Mouse (Mus musculus) thymus, adult 2 months (tissue): ENCODE data around the gene Arl15. TPM values are rescaled to one million over a fixed set of nuclear protein-coding genes. Genes with fewer than 3 reads are reported as not detected.

ENCODE experiments used
- DNase-seq: peaks from one replicate; pipeline ENCODE4 v3.0.0; 2021
- H3K27ac ChIP-seq: fragments of 200-500 bp; 2 replicates; pipeline ENCODE4 v1.5.1; 2012; ENCODE audit warnings: low read length, control low read depth; ENCODE audit not compliant: control insufficient read depth, insufficient read depth
- H3K27me3 ChIP-seq: fragments of 200-500 bp; 2 replicates; pipeline ENCODE4 v1.6.1; 2012; ENCODE audit warnings: mild to moderate bottlenecking, low read length, moderate library complexity, mixed read lengths; ENCODE audit not compliant: control insufficient read depth, insufficient read depth
- H3K36me3 ChIP-seq: fragments of 200-500 bp; 2 replicates; pipeline ENCODE4 v1.6.1; 2012; ENCODE audit warnings: mild to moderate bottlenecking, low read length, moderate library complexity; ENCODE audit not compliant: control insufficient read depth, insufficient read depth
- H3K4me1 ChIP-seq: fragments of 200-500 bp; replicated peaks from 2 replicates; pipeline ENCODE4 v1.6.1; 2012; ENCODE audit warnings: low read length; ENCODE audit not compliant: control insufficient read depth, insufficient read depth
- H3K4me3 ChIP-seq: fragments of 200-500 bp; 2 replicates; pipeline ENCODE4 v1.5.1; 2012; ENCODE audit warnings: mild to moderate bottlenecking, low read length, control low read depth, moderate library complexity; ENCODE audit not compliant: control insufficient read depth, insufficient read depth
- CTCF ChIP-seq: fragments of 200-500 bp; IDR thresholded peaks from 2 replicates; pipeline ENCODE4 v1.5.1; 2012; ENCODE audit warnings: mild to moderate bottlenecking, control low read depth, low read length, moderate library complexity, borderline replicate concordance; ENCODE audit not compliant: control insufficient read depth, poor library complexity, insufficient read depth; ENCODE audit errors: extremely low read depth
- POLR2A ChIP-seq: fragments of 200-500 bp; IDR thresholded peaks from 2 replicates; pipeline ENCODE4 v1.6.1; 2012; ENCODE audit warnings: mild to moderate bottlenecking, low read length, control low read depth, moderate library complexity; ENCODE audit not compliant: control insufficient read depth, poor library complexity, insufficient read depth; ENCODE audit errors: extremely low read depth
- WGBS: fragments of 180-500 bp; shearing (Covaris S2); methylation state at CpG from one replicate; pipeline ENCODE4 v1.1.7; 2018; 5-methylcytosine and 5-hydroxymethylcytosine counted together
- polyA plus RNA-seq: library from polyadenylated mRNA; depleted of rRNA; stranded (reverse); fragments of >200 nt; gene quantifications from 2 replicates; pipeline ENCODE4 v1.2.3, GENCODE M21; 2012

Gene Arl15
- polyA plus RNA-seq, 1 experiment, result 4.9 TPM

DNA sequence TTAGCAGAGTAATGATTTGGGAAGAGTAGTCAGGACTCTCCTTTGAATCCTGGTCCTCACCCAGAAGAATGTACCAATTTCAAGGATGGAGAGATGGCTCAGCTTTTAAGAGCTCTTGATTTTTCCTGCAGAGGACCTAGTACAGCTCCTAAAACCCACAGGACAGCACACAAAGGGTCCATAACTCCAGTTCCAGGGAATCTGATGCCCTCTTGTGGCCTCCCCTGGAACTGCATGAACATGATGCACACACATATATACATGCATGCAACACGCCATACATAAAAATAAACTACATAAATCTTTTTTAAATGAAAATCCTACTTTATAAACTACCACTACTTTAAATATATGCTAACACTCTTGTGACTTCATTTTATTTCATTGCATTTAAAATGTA, 70.6 kb downstream of the Arl15 start:
- Histone ChIP-seq H3K4me3 (no peak overlapping the region), H3K4me1 (peaks cover 6% of the 10 kb centered on the region), H3K27ac (no peak overlapping the region), H3K36me3 (no peaks in the 10 kb centered on the region), H3K27me3 (no peaks in the 10 kb centered on the region)
- DNase-seq, result peak; percentile 59
- 89% methylated on average over 1 of the region's 1 CpGs for WGBS
- TF ChIP-seq POLR2A (no peak), CTCF (no peak)

- no peaks in the 10 kb centered on the region for H3K27me3 ChIP-seq
- no peak for DNase-seq
- WGBS, result 85% methylated on average over 6 of the region's 6 CpGs
- peaks cover 6% of the 10 kb centered on the region for H3K4me1 ChIP-seq
- TF ChIP-seq CTCF (no peak), POLR2A (no peak)
- no peak overlapping the region for H3K27ac ChIP-seq
- H3K4me3 ChIP-seq, result no peak overlapping the region
- H3K36me3 ChIP-seq, result no peaks in the 10 kb centered on the region
These were observed 71.1 kb downstream of the Arl15 start for GRCm38 (mm10) chr13:113865378-113865777.

DNA sequence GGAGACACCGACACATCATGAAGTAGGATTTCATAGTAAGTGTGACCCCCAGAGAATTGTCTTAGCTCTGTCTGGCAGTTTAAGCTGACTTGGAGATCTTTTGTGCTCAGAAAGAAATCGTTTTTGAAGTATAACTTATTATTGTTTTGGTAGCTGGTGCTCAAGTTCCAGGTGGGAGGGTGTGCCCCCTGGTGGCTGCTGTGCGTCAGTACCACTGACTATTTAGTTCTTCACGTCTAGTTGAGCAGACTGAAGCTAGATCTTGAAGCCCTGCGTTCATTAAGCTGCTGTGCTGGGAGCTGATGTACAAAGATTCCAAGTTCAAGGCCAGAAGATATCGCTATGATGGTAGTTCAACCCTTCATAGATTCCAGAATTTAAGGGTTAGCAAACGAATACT, 71.5 kb downstream of the Arl15 start:
- Histone ChIP-seq H3K4me1 (peaks cover 8% of the 10 kb centered on the region), H3K36me3 (no peaks in the 10 kb centered on the region), H3K27me3 (no peaks in the 10 kb centered on the region), H3K4me3 (no peak overlapping the region), H3K27ac (no peak overlapping the region)
- WGBS, result 43% methylated on average over 7 of the region's 7 CpGs
- DNase-seq, result peak; percentile 67
- TF ChIP-seq CTCF (no peak), POLR2A (no peak)

- 96% methylated on average over 2 of the region's 2 CpGs for WGBS
- no peaks in the 10 kb centered on the region for H3K36me3 ChIP-seq
- TF ChIP-seq CTCF, result no peak
- no peak for TF ChIP-seq POLR2A
- H3K4me3 ChIP-seq, result no peak overlapping the region
- no peaks in the 10 kb centered on the region for H3K27me3 ChIP-seq
- H3K4me1 ChIP-seq, result peaks cover 10% of the 10 kb centered on the region
- DNase-seq, result peak; percentile 21
- H3K27ac ChIP-seq, result no peak overlapping the region
These were observed 73.4 kb downstream of the Arl15 start for GRCm38 (mm10) chr13:113867736-113868135.

GRCm38 (mm10) chr13:113869212-113870205, 75.2 kb downstream of the Arl15 start:
- H3K27ac ChIP-seq, result peak overlapping the region; percentile 36
- H3K4me3 ChIP-seq, result no peak overlapping the region
- TF ChIP-seq POLR2A (no peak), CTCF (peak; percentile 78; the same call in 1 of the 2 replicates)
- H3K4me1 ChIP-seq, result peaks cover 10% of the 10 kb centered on the region
- peak; percentile 68 for DNase-seq
- 63% methylated on average over 20 of the region's 20 CpGs for WGBS
- H3K27me3 ChIP-seq, result no peaks in the 10 kb centered on the region
- no peaks in the 10 kb centered on the region for H3K36me3 ChIP-seq

- Histone ChIP-seq H3K4me3 (peak overlapping the region; percentile 13; the same call in 1 of the 2 replicates), H3K27me3 (no peaks in the 10 kb centered on the region), H3K36me3 (no peaks in the 10 kb centered on the region), H3K27ac (peak overlapping the region; percentile 74), H3K4me1 (peaks cover 10% of the 10 kb centered on the region)
- peak; percentile 57 for DNase-seq
- WGBS, result 9% methylated on average over 15 of the region's 15 CpGs
- TF ChIP-seq CTCF (no peak), POLR2A (no peak)
These were observed 76.1 kb downstream of the Arl15 start for GRCm38 (mm10) chr13:113870403-113870802.

DNA sequence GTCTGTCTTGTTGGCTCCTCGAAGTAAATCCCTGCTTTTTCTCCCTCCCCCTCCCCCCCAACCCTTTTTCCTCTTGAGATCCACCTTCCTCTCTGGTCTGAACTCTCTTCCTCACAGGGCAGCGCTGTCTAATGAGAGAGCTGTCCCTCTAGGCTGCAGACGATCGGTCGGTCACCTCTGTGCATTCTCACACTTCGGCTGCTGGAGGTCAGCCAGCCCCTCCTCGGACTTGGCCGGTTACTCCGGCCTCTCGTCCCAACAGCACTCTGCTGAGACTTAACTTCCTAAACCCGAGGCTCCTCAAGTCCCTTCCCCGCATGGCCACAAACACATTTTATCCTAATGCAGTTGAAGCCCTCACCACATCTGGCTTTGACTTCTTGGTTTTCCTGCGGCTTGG, 77.5 kb downstream of the Arl15 start:
- Histone ChIP-seq H3K27ac (no peak overlapping the region), H3K27me3 (no peaks in the 10 kb centered on the region), H3K4me3 (no peak overlapping the region), H3K36me3 (no peaks in the 10 kb centered on the region), H3K4me1 (peaks cover 10% of the 10 kb centered on the region)
- WGBS, result 96% methylated on average over 13 of the region's 13 CpGs
- TF ChIP-seq CTCF, result no peak
- TF ChIP-seq POLR2A, result no peak
- no peak for DNase-seq
